Mouse (Mus musculus) embryonic facial prominence, embryonic 11.5 days (tissue): ENCODE measurements at regions not wholly inside any gene's neighbourhood (a gene's known extent, or its start where the extent isn't known, plus 50 kb on each side); places are given as distances from the start of the nearest gene placed in this dataset.

Experiments
- ATAC-seq: fragments of 200-750 bp; cut with Nextera tagmentation; replicated peaks from 2 replicates; pipeline ENCODE4 v1.8.0; 2017; ENCODE audit warnings: low read depth; ENCODE audit not compliant: insufficient number of reproducible peaks, low FRiP score, low TSS enrichment
- DNase-seq: peaks from one replicate; pipeline ENCODE4 v3.0.0-alpha.2; 2015; ENCODE audit warnings: low spot score
- H3K27ac ChIP-seq: fragments of 300-500 bp; sonication (generic); replicated peaks from 2 replicates; pipeline ENCODE4 v1.5.1; 2014; ENCODE audit warnings: mild to moderate bottlenecking, low read depth, low read length, control low read depth
- H3K27me3 ChIP-seq: fragments of 300-500 bp; sonication (generic); 2 replicates; pipeline ENCODE4 v1.6.1; 2014; ENCODE audit warnings: mild to moderate bottlenecking, low read length, moderate library complexity, mixed read lengths; ENCODE audit not compliant: control insufficient read depth, insufficient read depth
- H3K36me3 ChIP-seq: fragments of 300-500 bp; sonication (generic); replicated peaks from 2 replicates; pipeline ENCODE4 v1.6.1; 2014; ENCODE audit warnings: low read depth, mild to moderate bottlenecking, low read length, moderate library complexity, mixed read lengths; ENCODE audit not compliant: control insufficient read depth, insufficient read depth
- H3K4me1 ChIP-seq: fragments of 300-500 bp; sonication (generic); 2 replicates; pipeline ENCODE4 v1.6.1; 2014; ENCODE audit warnings: low read length, mixed read lengths; ENCODE audit not compliant: control insufficient read depth, insufficient read depth
- H3K4me2 ChIP-seq: fragments of 300-500 bp; sonication (generic); 2 replicates; pipeline ENCODE4 v1.6.1; 2014; ENCODE audit warnings: low read depth, mild to moderate bottlenecking, control low read depth, low read length, moderate library complexity
- H3K4me3 ChIP-seq: fragments of 300-500 bp; sonication (generic); 2 replicates; pipeline ENCODE4 v1.5.1; 2014; ENCODE audit warnings: low read depth, low read length, control low read depth
- H3K9ac ChIP-seq: fragments of 300-500 bp; sonication (generic); replicated peaks from 2 replicates; pipeline ENCODE4 v1.6.1; 2014; ENCODE audit warnings: mild to moderate bottlenecking, control low read depth, low read length
- H3K9me3 ChIP-seq: fragments of 300-500 bp; sonication (generic); replicated peaks from 2 replicates; pipeline ENCODE4 v1.6.1; 2016; ENCODE audit warnings: mild to moderate bottlenecking, low read length, inconsistent platforms, mixed read lengths; ENCODE audit not compliant: control insufficient read depth
- whole genome bisulfite sequencing: fragments of 180-500 bp; shearing (Covaris S2); extraction: QIAGEN DNeasy Blood & Tissue Kit; methylation state at CpG from one replicate; pipeline ENCODE4 v1.1.7; 2014; 5-methylcytosine and 5-hydroxymethylcytosine counted together

DNA sequence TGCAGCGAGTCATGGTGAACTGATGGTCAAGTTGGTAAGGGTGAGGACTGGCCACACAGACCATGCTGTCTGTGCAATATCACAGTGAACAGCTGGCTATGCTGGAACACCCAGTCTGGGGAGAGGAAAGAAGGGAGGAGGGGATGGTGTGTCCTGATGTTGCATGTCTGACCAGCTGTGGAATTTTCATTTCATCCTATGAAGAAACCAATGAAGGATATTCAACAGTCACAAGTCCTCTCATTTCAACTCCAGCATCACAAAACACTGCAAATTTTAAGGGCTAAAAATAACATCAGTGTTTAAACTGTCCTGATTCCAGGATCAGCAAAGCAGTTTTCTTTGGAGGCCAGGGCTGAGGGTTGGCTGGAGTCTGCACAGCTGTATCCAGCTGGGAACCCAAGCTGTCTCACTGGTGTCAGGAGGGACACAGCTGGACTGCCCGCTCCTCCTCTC is 503.7 kb upstream of the Nox3 start:
- Histone ChIP-seq H3K27me3 (no peaks in the 10 kb centered on the region), H3K36me3 (no peaks in the 10 kb centered on the region), H3K9me3 (no peaks in the 10 kb centered on the region), H3K27ac (no peak overlapping the region), H3K4me3 (no peak overlapping the region), H3K9ac (no peak overlapping the region), H3K4me2 (no peak overlapping the region), H3K4me1 (no peaks in the 10 kb centered on the region)
- ATAC-seq (no peak), DNase-seq (no peak)
- 82% methylated on average over 2 of the region's 2 CpGs for WGBS

- H3K36me3 ChIP-seq: no peaks in the 10 kb centered on the region
- H3K4me3 ChIP-seq: no peak overlapping the region
- DNase-seq (no peak), ATAC-seq (no peak)
- no peaks in the 10 kb centered on the region for H3K4me1 ChIP-seq
- H3K27ac ChIP-seq: no peak overlapping the region
- no peak overlapping the region for H3K9ac ChIP-seq
- H3K4me2 ChIP-seq: no peak overlapping the region
- 90% methylated on average over 4 of the region's 4 CpGs for WGBS
- H3K27me3 ChIP-seq: no peaks in the 10 kb centered on the region
- H3K9me3 ChIP-seq: no peaks in the 10 kb centered on the region
Measured at GRCm38 (mm10) chr17:4201300-4201699, 505.2 kb upstream of the Nox3 start.

GRCm38 (mm10) chr17:4208142-4208925 is 512.3 kb upstream of the Nox3 start:
- Histone ChIP-seq H3K27ac (no peak overlapping the region), H3K4me3 (no peak overlapping the region), H3K4me1 (no peaks in the 10 kb centered on the region), H3K36me3 (no peaks in the 10 kb centered on the region), H3K4me2 (no peak overlapping the region), H3K9me3 (no peaks in the 10 kb centered on the region), H3K27me3 (no peaks in the 10 kb centered on the region), H3K9ac (no peak overlapping the region)
- 64% methylated on average over 5 of the region's 5 CpGs for WGBS
- ATAC-seq (no peak), DNase-seq (no peak)

- no peak for DNase-seq
- no peaks in the 10 kb centered on the region for H3K36me3 ChIP-seq
- no peak overlapping the region for H3K4me3 ChIP-seq
- no peak overlapping the region for H3K4me2 ChIP-seq
- no peak overlapping the region for H3K9ac ChIP-seq
- H3K9me3 ChIP-seq: no peaks in the 10 kb centered on the region
- WGBS: 63% methylated on average over 8 of the region's 8 CpGs
- no peaks in the 10 kb centered on the region for H3K4me1 ChIP-seq
- no peak for ATAC-seq
- no peak overlapping the region for H3K27ac ChIP-seq
- H3K27me3 ChIP-seq: no peaks in the 10 kb centered on the region
Measured at GRCm38 (mm10) chr17:4209650-4210049, 513.6 kb upstream of the Nox3 start.

DNA sequence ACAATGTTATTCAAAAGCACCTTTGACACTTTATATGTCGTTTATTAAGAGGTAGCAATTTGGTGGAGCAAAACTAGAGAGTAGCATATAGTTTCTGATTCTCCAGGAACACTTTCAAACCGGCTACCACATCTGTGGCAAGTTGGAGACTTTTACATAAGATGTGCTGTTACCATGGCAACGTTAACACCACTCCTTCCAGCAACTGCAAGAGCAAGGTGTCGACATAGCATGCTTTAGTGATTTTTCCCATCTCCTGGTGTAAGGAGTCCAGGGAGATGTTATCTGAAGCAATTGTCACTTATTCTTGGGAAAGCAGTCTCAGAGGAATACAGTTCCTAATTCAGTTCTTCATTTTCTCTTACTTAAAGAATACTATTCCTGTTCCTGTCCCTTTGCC is 516.5 kb upstream of the Nox3 start:
- ATAC-seq (no peak), DNase-seq (no peak)
- Histone ChIP-seq H3K9ac (no peak overlapping the region), H3K27ac (no peak overlapping the region), H3K27me3 (no peaks in the 10 kb centered on the region), H3K4me2 (no peak overlapping the region), H3K36me3 (no peaks in the 10 kb centered on the region), H3K9me3 (no peaks in the 10 kb centered on the region), H3K4me3 (no peak overlapping the region), H3K4me1 (no peaks in the 10 kb centered on the region)
- 63% methylated on average over 4 of the region's 4 CpGs for WGBS

- DNase-seq: no peak
- no peaks in the 10 kb centered on the region for H3K9me3 ChIP-seq
- no peaks in the 10 kb centered on the region for H3K4me1 ChIP-seq
- WGBS: 62% methylated on average over 8 of the region's 8 CpGs
- H3K4me3 ChIP-seq: no peak overlapping the region
- no peak for ATAC-seq
- H3K27me3 ChIP-seq: no peaks in the 10 kb centered on the region
- H3K9ac ChIP-seq: no peak overlapping the region
- no peak overlapping the region for H3K4me2 ChIP-seq
- no peaks in the 10 kb centered on the region for H3K36me3 ChIP-seq
- no peak overlapping the region for H3K27ac ChIP-seq
Measured at GRCm38 (mm10) chr17:4214970-4215369, 518.9 kb upstream of the Nox3 start.

GRCm38 (mm10) chr17:4216203-4216602 is 520.1 kb upstream of the Nox3 start:
- H3K4me2 ChIP-seq: no peak overlapping the region
- ATAC-seq (no peak), DNase-seq (no peak)
- no peaks in the 10 kb centered on the region for H3K36me3 ChIP-seq
- H3K9me3 ChIP-seq: no peaks in the 10 kb centered on the region
- H3K4me1 ChIP-seq: no peaks in the 10 kb centered on the region
- no peak overlapping the region for H3K9ac ChIP-seq
- 62% methylated on average over 4 of the region's 4 CpGs for WGBS
- H3K27me3 ChIP-seq: no peaks in the 10 kb centered on the region
- H3K4me3 ChIP-seq: no peak overlapping the region
- H3K27ac ChIP-seq: no peak overlapping the region

- Histone ChIP-seq H3K9me3 (no peaks in the 10 kb centered on the region), H3K4me2 (no peak overlapping the region), H3K27me3 (no peaks in the 10 kb centered on the region), H3K36me3 (no peaks in the 10 kb centered on the region), H3K4me1 (no peaks in the 10 kb centered on the region), H3K9ac (no peak overlapping the region), H3K27ac (no peak overlapping the region), H3K4me3 (no peak overlapping the region)
- no peak for ATAC-seq
- no peak for DNase-seq
- WGBS: 81% methylated on average over 8 of the region's 8 CpGs
Measured at GRCm38 (mm10) chr17:4216750-4217149, 520.7 kb upstream of the Nox3 start.
